Mouse (Mus musculus): ENCODE measurements around the gene Ano2.

The Ano2 gene

DNA sequence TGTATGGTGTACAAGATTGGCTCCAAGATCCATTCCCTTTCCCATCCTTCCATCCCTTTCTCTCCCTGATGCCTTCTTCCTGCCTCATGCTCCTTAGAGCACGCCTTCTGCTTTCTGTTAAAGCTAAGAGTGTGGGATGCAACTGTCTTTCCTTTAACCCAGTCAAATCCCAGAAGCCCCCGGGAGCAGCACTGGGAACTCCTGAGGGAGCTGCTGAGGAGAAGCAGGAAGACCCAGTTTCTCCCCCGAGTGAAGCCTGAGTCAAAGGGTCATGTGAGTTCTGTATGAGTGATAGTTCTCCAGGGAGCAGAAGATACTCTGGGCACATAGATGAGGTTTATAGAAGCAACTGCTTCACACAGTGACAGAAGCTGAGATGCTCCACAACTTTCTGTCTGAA lies 367.5 kb downstream of the Ano2 start:
- DNase-seq (ENCODE audit: low spot score): no peak

DNA sequence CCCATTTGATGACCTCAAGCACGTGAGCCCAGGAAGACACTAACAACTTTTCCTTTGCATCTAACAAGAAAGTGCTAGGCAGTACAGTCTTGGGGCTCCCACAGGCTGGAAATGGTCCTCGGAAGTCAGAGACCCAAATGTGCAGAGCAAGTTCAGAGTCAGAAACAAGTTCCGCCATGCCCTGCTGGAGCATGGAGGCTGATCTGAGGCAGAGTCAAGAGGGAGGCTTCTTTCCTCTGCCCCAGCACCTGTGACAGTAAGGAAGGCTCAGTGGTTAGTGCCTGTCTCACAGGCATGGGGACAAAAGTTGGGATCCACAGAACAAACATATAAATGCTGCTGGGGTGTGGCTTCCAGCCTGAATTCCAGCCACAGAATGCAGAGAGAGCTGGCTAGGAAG lies 390.3 kb downstream of the Ano2 start:
- DNase-seq (ENCODE audit: low spot score): no peak

DNA sequence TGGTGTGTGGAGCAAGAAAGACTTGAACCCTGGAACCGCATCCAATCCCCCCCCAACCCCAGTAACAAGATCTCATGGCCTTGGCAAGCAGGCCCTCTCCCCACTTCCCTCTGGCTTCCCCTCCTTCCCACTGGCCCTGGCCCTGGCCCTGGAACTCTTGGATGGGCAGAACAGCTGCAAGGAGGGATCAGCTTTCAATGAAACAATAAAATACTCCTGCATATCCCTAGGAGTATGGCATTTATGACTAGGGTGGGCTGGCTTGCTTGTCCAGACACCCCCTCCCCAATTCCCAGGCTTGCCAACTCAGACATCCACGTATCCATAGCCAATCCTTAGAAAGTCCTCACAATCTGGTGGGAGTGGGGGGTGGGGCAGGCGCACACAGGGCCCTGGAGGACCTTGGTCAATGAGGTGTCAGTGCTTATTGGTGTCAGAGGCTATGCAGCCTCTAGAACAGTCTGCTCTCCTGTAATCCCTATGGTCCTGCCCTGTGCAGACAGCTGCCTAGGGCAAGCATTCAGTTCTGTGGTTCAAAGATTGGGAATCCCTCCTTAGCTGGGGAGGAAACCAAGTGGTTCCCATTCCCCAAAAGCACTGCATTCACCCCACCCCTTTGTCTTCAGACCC lies 396.2 kb downstream of the Ano2 start:
- DNase-seq (ENCODE audit: low spot score): no peak

DNA sequence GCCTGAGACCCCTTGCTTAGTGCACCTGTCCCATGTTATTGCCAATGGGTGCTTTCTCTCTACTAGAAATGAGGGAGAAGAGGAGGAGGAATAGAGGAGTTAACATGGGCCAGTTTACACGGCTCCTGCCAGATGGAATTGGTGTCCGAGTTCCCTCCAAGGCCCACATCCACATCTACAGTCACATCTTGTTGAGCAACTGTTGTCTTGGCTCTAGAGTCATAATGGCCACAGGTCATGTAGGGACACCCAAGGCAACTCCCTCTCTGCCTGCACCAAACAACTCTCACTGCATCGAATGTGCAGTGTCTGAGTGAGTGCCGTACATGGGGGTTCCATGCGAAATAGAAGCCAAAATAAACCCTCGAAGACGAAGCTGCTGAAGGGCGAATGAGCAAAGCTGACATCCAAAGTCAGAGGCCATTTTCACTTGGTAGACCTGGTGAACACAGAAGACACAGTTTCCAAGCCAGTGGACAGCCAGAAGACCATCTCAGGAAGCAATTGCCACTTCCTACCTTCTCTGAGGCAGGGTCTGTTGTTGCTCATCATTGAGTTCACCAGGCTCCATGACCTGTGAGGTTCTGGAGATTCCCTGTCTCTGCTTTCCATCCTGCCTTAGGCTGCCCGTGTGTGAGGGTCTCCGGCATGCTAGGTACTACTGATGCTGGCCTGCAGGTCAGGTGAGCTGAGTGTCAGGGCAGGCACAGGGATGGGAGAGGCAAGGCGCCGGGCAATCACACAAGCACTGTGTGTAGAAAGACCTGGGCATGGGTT lies 398.5 kb downstream of the Ano2 start:
- DNase-seq (ENCODE audit: low spot score): no peak

Measured in layer of hippocampus, adult 9-10 months (tissue).